In genomic region chr11:69945216-69945615, GRCm38 (mm10) we compare ENCODE assay signal across 21 mouse cellular contexts. TPM values are rescaled to one million over a fixed set of nuclear protein-coding genes. Genes with fewer than 3 reads are reported as not detected.
DNase-seq lines count a peak whose midpoint lies in the region; ATAC-seq and TF ChIP-seq lines count a peak whose summit lies in the region.
"Had no signal": no experiment of that assay in that cellular context is flagged by ENCODE, and none has a peak within 500 bp of the region (broad histone marks: within the 10 kb centered on the region; RNA-seq: fewer than 3 reads in every experiment).

No protein-coding gene starts in this region.

- peaks cover 10% of the 10 kb centered on the region for H3K27me3 ChIP-seq in hindbrain, embryonic 10.5 days (ENCODE audit: insufficient read depth, poor library complexity, severe bottlenecking)
- H3K27me3 ChIP-seq in hindbrain, postnatal 0 days (ENCODE audit: insufficient read depth, low read length), result 0 out of 2 replicates have a peak, but pooled peaks cover 5% of the 10 kb centered on the region
- H3K27me3 ChIP-seq in embryonic facial prominence, embryonic 10.5 days (replicated peaks; ENCODE audit: low read depth, poor library complexity, severe bottlenecking), result peaks cover 4% of the 10 kb centered on the region; the same call in 1 of the 2 replicates
- H3K27me3 ChIP-seq: forebrain, embryonic 15.5 days; heart, embryonic 15.5 days; lung, embryonic 15.5 days had no signal

- H3K36me3 ChIP-seq in hindbrain, embryonic 10.5 days, result peaks cover 45% of the 10 kb centered on the region
- no peaks in the 10 kb centered on the region for H3K36me3 ChIP-seq in hindbrain, postnatal 0 days (ENCODE audit: insufficient read depth, low read length)
- H3K36me3 ChIP-seq in embryonic facial prominence, embryonic 10.5 days (replicated peaks), result peaks cover 52% of the 10 kb centered on the region
- H3K36me3 ChIP-seq: forebrain, embryonic 15.5 days had no signal

- TF ChIP-seq CTCF in hindbrain, postnatal 0 days (IDR thresholded peaks at IDR 0.05; ENCODE audit: low read depth), result no peak

- H3K4me3 ChIP-seq in hindbrain, embryonic 10.5 days, result peak overlapping the region; percentile 60; the same call in 1 of the 2 replicates
- no peak overlapping the region for H3K4me3 ChIP-seq in hindbrain, postnatal 0 days (ENCODE audit: low read length)
- peak overlapping the region; percentile 62; the same call in 1 of the 2 replicates for H3K4me3 ChIP-seq in embryonic facial prominence, embryonic 10.5 days
- H3K4me3 ChIP-seq: forebrain, embryonic 15.5 days; heart, embryonic 15.5 days; lung, embryonic 15.5 days had no signal

- peak; percentile 80 to 87 for DNase-seq in adrenal gland, adult (ENCODE audit: inconsistent age in 2 of 2, low spot score in 1 of 2)
- no peak for DNase-seq in adrenal gland, adult 18-20 months (ENCODE audit: low spot score in 2 of 2)
- no peak for DNase-seq in hindbrain, embryonic 10.5 days (ENCODE audit: low spot score)
- no peak for DNase-seq in hindbrain, postnatal 0 days (ENCODE audit: low spot score)
- DNase-seq in embryonic facial prominence, embryonic 10.5 days (ENCODE audit: low spot score), result no peak
- peak; percentile 20 for DNase-seq in skeletal muscle tissue, adult 2 months (ENCODE audit: low read depth, low spot score)
- no peak for DNase-seq in layer of hippocampus, adult 9-11 months
- DNase-seq: cerebellum, adult 11 months; cerebellum, postnatal 36 days; kidney, postnatal 10 days; right cerebral cortex, adult 18-20 months; thymus, adult 2 months had no signal

- 80% methylated on average over 13 of the region's 13 CpGs for WGBS in hindbrain, embryonic 10.5 days
- WGBS in hindbrain, postnatal 0 days, result 85% methylated on average over 13 of the region's 13 CpGs
- WGBS in embryonic facial prominence, embryonic 10.5 days, result 80% methylated on average over 13 of the region's 13 CpGs

- H3K4me2 ChIP-seq in hindbrain, postnatal 0 days (ENCODE audit: low read depth, low read length), result no peak overlapping the region
- H3K4me2 ChIP-seq: forebrain, embryonic 15.5 days had no signal

- H3K27ac ChIP-seq in hindbrain, embryonic 10.5 days, result no peak overlapping the region
- H3K27ac ChIP-seq in hindbrain, postnatal 0 days, result no peak overlapping the region
- H3K27ac ChIP-seq in embryonic facial prominence, embryonic 10.5 days (replicated peaks), result no peak overlapping the region; the same call in 1 of the 2 replicates
- H3K27ac ChIP-seq: forebrain, embryonic 15.5 days; heart, embryonic 15.5 days; lung, embryonic 15.5 days had no signal

- no peak overlapping the region for H3K9ac ChIP-seq in hindbrain, postnatal 0 days (replicated peaks; ENCODE audit: low read length)
- H3K9ac ChIP-seq: forebrain, embryonic 15.5 days; lung, embryonic 15.5 days had no signal

- no peak for ATAC-seq in hindbrain, postnatal 0 days
- no peak for ATAC-seq in CD4-positive, CD25-positive, alpha-beta regulatory T cell, adult 4 months
- ATAC-seq: forebrain, embryonic 15.5 days; Patski had no signal

- H3K9me3 ChIP-seq in hindbrain, embryonic 10.5 days, result no peaks in the 10 kb centered on the region
- no peaks in the 10 kb centered on the region for H3K9me3 ChIP-seq in hindbrain, postnatal 0 days (ENCODE audit: low read length)
- no peaks in the 10 kb centered on the region for H3K9me3 ChIP-seq in embryonic facial prominence, embryonic 10.5 days
- H3K9me3 ChIP-seq: forebrain, embryonic 15.5 days; heart, embryonic 15.5 days; lung, embryonic 15.5 days had no signal

- H3K4me1 ChIP-seq in hindbrain, embryonic 10.5 days (replicated peaks), result peaks cover 31% of the 10 kb centered on the region
- H3K4me1 ChIP-seq in hindbrain, postnatal 0 days (ENCODE audit: insufficient read depth, low read length), result no peaks in the 10 kb centered on the region
- peaks cover 34% of the 10 kb centered on the region for H3K4me1 ChIP-seq in embryonic facial prominence, embryonic 10.5 days

RNA-seq across cellular contexts. Expression of gene Slc2a4, which starts 2.8 kb away (rescaled TPM):
- total RNA-seq in adrenal gland, adult 18-20 months (2021), result 100 to 1,000 TPM in 1 of 2 experiments, 10 to 100 TPM in 1; 70.7 to 200 TPM
- polyA plus RNA-seq in hindbrain, embryonic 10.5 days (2016; fragmentation: Nextera tagmentation; extraction: Ambion mirVana), result 11.0 and 13.0 TPM in 2 replicates
- 9.5 and 12.8 TPM in 2 replicates for total RNA-seq in hindbrain, postnatal 0 days (2014; rRNA removed)
- 6.1 and 6.5 TPM in 2 replicates for polyA plus RNA-seq in hindbrain, postnatal 0 days (2015; fragmentation: Nextera tagmentation; extraction: Ambion mirVana)
- polyA plus RNA-seq in embryonic facial prominence, embryonic 10.5 days (2016; fragmentation: Nextera tagmentation; extraction: Ambion mirVana), result 18.6 and 23.7 TPM in 2 replicates
- polyA plus RNA-seq in CD4-positive, CD25-positive, alpha-beta regulatory T cell, adult 4 months (2017; shearing (Covaris generic)), result not detected
- total RNA-seq: neutrophil, adult 5-6 weeks had no signal

RNA-seq across cellular contexts. Expression of gene Ybx2, which starts 9.6 kb away (rescaled TPM):
- total RNA-seq in adrenal gland, adult 18-20 months (2021), result 10 to 100 TPM; 14.2 to 32.6 TPM
- 2.8 and 2.9 TPM in 2 replicates for polyA plus RNA-seq in hindbrain, embryonic 10.5 days (2016; fragmentation: Nextera tagmentation; extraction: Ambion mirVana)
- total RNA-seq in hindbrain, postnatal 0 days (2014; rRNA removed), result 23.9 and 31.1 TPM in 2 replicates
- 3.3 and 5.9 TPM in 2 replicates for polyA plus RNA-seq in hindbrain, postnatal 0 days (2015; fragmentation: Nextera tagmentation; extraction: Ambion mirVana)
- 5.1 and 5.8 TPM in 2 replicates for polyA plus RNA-seq in embryonic facial prominence, embryonic 10.5 days (2016; fragmentation: Nextera tagmentation; extraction: Ambion mirVana)
- not detected for polyA plus RNA-seq in CD4-positive, CD25-positive, alpha-beta regulatory T cell, adult 4 months (2017; shearing (Covaris generic))
- total RNA-seq: neutrophil, adult 5-6 weeks had no signal

RNA-seq across cellular contexts. Expression of gene Cldn7, which starts 19.4 kb away (rescaled TPM):
- under 1 TPM in 1 of 2 experiments, not detected in 1; 0.66 TPM for total RNA-seq in adrenal gland, adult 18-20 months (2021)
- polyA plus RNA-seq in hindbrain, embryonic 10.5 days (2016; fragmentation: Nextera tagmentation; extraction: Ambion mirVana), result 14.6 and 37.6 TPM in 2 replicates
- not detected in 2 replicates for total RNA-seq in hindbrain, postnatal 0 days (2014; rRNA removed)
- 0.18 and 0.19 TPM in 2 replicates for polyA plus RNA-seq in hindbrain, postnatal 0 days (2015; fragmentation: Nextera tagmentation; extraction: Ambion mirVana)
- 56.3 and 56.4 TPM in 2 replicates for polyA plus RNA-seq in embryonic facial prominence, embryonic 10.5 days (2016; fragmentation: Nextera tagmentation; extraction: Ambion mirVana)
- not detected for polyA plus RNA-seq in CD4-positive, CD25-positive, alpha-beta regulatory T cell, adult 4 months (2017; shearing (Covaris generic))
- total RNA-seq: gastrocnemius, adult 8-10 months; layer of hippocampus, postnatal 10 days; left cerebral cortex, postnatal 36 days had no signal
- polyA plus RNA-seq: Patski had no signal

RNA-seq across cellular contexts. Expression of gene Eif5a, which starts 23.5 kb away (rescaled TPM):
- 100 to 1,000 TPM; 579 to 673 TPM for total RNA-seq in adrenal gland, adult 18-20 months (2021)
- polyA plus RNA-seq in hindbrain, embryonic 10.5 days (2016; fragmentation: Nextera tagmentation; extraction: Ambion mirVana), result 2,350 and 2,667 TPM in 2 replicates
- 491 and 500 TPM in 2 replicates for total RNA-seq in hindbrain, postnatal 0 days (2014; rRNA removed)
- 1,157 and 1,160 TPM in 2 replicates for polyA plus RNA-seq in hindbrain, postnatal 0 days (2015; fragmentation: Nextera tagmentation; extraction: Ambion mirVana)
- 2,818 and 3,035 TPM in 2 replicates for polyA plus RNA-seq in embryonic facial prominence, embryonic 10.5 days (2016; fragmentation: Nextera tagmentation; extraction: Ambion mirVana)
- polyA plus RNA-seq in CD4-positive, CD25-positive, alpha-beta regulatory T cell, adult 4 months (2017; shearing (Covaris generic)), result 1,000 to 10,000 TPM; 1,067 to 1,377 TPM

RNA-seq across cellular contexts. Expression of gene Gps2, which starts 31.5 kb away (rescaled TPM):
- 10 to 100 TPM; 47.3 to 52.4 TPM for total RNA-seq in adrenal gland, adult 18-20 months (2021)
- 96.8 and 105 TPM in 2 replicates for polyA plus RNA-seq in hindbrain, embryonic 10.5 days (2016; fragmentation: Nextera tagmentation; extraction: Ambion mirVana)
- total RNA-seq in hindbrain, postnatal 0 days (2014; rRNA removed), result 48.1 and 67.6 TPM in 2 replicates
- polyA plus RNA-seq in hindbrain, postnatal 0 days (2015; fragmentation: Nextera tagmentation; extraction: Ambion mirVana), result 60.8 and 65.9 TPM in 2 replicates
- 87.6 and 89.1 TPM in 2 replicates for polyA plus RNA-seq in embryonic facial prominence, embryonic 10.5 days (2016; fragmentation: Nextera tagmentation; extraction: Ambion mirVana)
- 100 to 1,000 TPM; 120 to 134 TPM for polyA plus RNA-seq in CD4-positive, CD25-positive, alpha-beta regulatory T cell, adult 4 months (2017; shearing (Covaris generic))

Comparison
In these comparisons a context has a peak if more than half of its experiments do, and no peak if none do; other contexts are left out.
1. DNase-seq: peak in adrenal gland, adult (2 of 2) and skeletal muscle tissue, adult 2 months (single experiment); none in adrenal gland, adult 18-20 months (0 of 2), hindbrain, embryonic 10.5 days (single experiment), hindbrain, postnatal 0 days (single experiment), embryonic facial prominence, embryonic 10.5 days (single experiment) and layer of hippocampus, adult 9-11 months (single experiment).
2. RNA of gene Cldn7, which starts 19.4 kb away (polyA plus RNA-seq): 56.3 to 56.4 TPM in embryonic facial prominence, embryonic 10.5 days and 14.6 to 37.6 TPM in hindbrain, embryonic 10.5 days; 0.18 to 0.19 TPM in hindbrain, postnatal 0 days and not detected in CD4-positive, CD25-positive, alpha-beta regulatory T cell, adult 4 months; every median in the first group is over 10 times any median in the second.